Mouse (Mus musculus) liver, embryonic 11.5 days (tissue): ENCODE measurements around the gene Col4a1. TPM values are rescaled to one million over a fixed set of nuclear protein-coding genes. Genes with fewer than 3 reads are reported as not detected.

Experiments used
- ATAC-seq: fragments of 200-750 bp; cut with Nextera tagmentation; replicated peaks from 2 replicates; pipeline ENCODE4 v1.8.0; 2017; ENCODE audit warnings: moderate number of reproducible peaks, mild to moderate bottlenecking, moderate TSS enrichment, moderate library complexity; ENCODE audit not compliant: low FRiP score
- DNase-seq: peaks from one replicate; pipeline ENCODE4 v3.0.0-alpha.2; 2017; ENCODE audit warnings: low spot score
- H3K27ac ChIP-seq: fragments of 300-500 bp; sonication (generic); 2 replicates; pipeline ENCODE4 v1.5.1; 2014; ENCODE audit warnings: mild to moderate bottlenecking, low read depth, low read length, control low read depth
- H3K27me3 ChIP-seq: fragments of 300-500 bp; sonication (generic); replicated peaks from 2 replicates; pipeline ENCODE4 v1.6.1; 2014; ENCODE audit warnings: low read length, mixed read lengths; ENCODE audit not compliant: control insufficient read depth, insufficient read depth
- H3K36me3 ChIP-seq: fragments of 300-500 bp; sonication (generic); 2 replicates; pipeline ENCODE4 v1.6.1; 2014; ENCODE audit warnings: mild to moderate bottlenecking, low read length, moderate library complexity, mixed read lengths; ENCODE audit not compliant: control insufficient read depth, insufficient read depth
- H3K4me1 ChIP-seq: fragments of 300-500 bp; sonication (generic); replicated peaks from 2 replicates; pipeline ENCODE4 v1.6.1; 2014; ENCODE audit warnings: low read length, mixed read lengths; ENCODE audit not compliant: control insufficient read depth, insufficient read depth
- H3K4me2 ChIP-seq: fragments of 300-500 bp; sonication (generic); 2 replicates; pipeline ENCODE4 v1.6.1; 2014; ENCODE audit warnings: mild to moderate bottlenecking, control low read depth, moderate library complexity
- H3K4me3 ChIP-seq: fragments of 300-500 bp; sonication (generic); 2 replicates; pipeline ENCODE4 v1.5.1; 2014; ENCODE audit warnings: low read depth, low read length, control low read depth
- H3K9ac ChIP-seq: fragments of 300-500 bp; sonication (generic); 2 replicates; pipeline ENCODE4 v1.6.1; 2014; ENCODE audit warnings: low read depth, low read length, control low read depth
- H3K9me3 ChIP-seq: fragments of 300-500 bp; sonication (generic); 2 replicates; pipeline ENCODE4 v1.6.1; 2016; ENCODE audit warnings: low read length, inconsistent platforms, mixed read lengths; ENCODE audit not compliant: control insufficient read depth
- WGBS: fragments of 180-500 bp; shearing (Covaris S2); extraction: QIAGEN DNeasy Blood & Tissue Kit; methylation state at CpG from one replicate; pipeline ENCODE4 v1.1.7; 2014; 5-methylcytosine and 5-hydroxymethylcytosine counted together
- polyA plus RNA-seq: library from polyadenylated mRNA; unstranded; fragments of >200 nt; fragmentation: Nextera tagmentation; extraction: Ambion mirVana; gene quantifications from 2 replicates; pipeline ENCODE4 v1.2.1, GENCODE M21; 2014

Gene Col4a1
- polyA plus RNA-seq, 1 experiment from 2014 or later: 40.8 TPM

- 0 out of 2 replicates have a peak, but pooled peaks cover 2% of the 10 kb centered on the region for H3K4me1 ChIP-seq
- no peak for DNase-seq
- H3K9me3 ChIP-seq: no peaks in the 10 kb centered on the region
- no peak overlapping the region for H3K9ac ChIP-seq
- no peaks in the 10 kb centered on the region for H3K36me3 ChIP-seq
- no peak overlapping the region for H3K4me2 ChIP-seq
- WGBS: 87% methylated on average over 6 of the region's 6 CpGs
- no peak overlapping the region for H3K4me3 ChIP-seq
- H3K27me3 ChIP-seq: no peaks in the 10 kb centered on the region
- H3K27ac ChIP-seq: no peak overlapping the region
- no peak for ATAC-seq
These were observed 38.7 kb upstream of the Col4a1 start for GRCm38 (mm10) chr8:11351355-11351754.

GRCm38 (mm10) chr8:11348622-11349021 is 36.0 kb upstream of the Col4a1 start:
- DNase-seq (no peak), ATAC-seq (no peak)
- no peak overlapping the region for H3K27ac ChIP-seq
- no peaks in the 10 kb centered on the region for H3K9me3 ChIP-seq
- no peaks in the 10 kb centered on the region for H3K36me3 ChIP-seq
- no peak overlapping the region for H3K4me3 ChIP-seq
- 74% methylated on average over 11 of the region's 11 CpGs for WGBS
- H3K9ac ChIP-seq: no peak overlapping the region
- H3K27me3 ChIP-seq: no peaks in the 10 kb centered on the region
- H3K4me1 ChIP-seq: 0 out of 2 replicates have a peak, but pooled peaks cover 2% of the 10 kb centered on the region
- no peak overlapping the region for H3K4me2 ChIP-seq

- H3K4me2 ChIP-seq: no peak overlapping the region
- 0 out of 2 replicates have a peak, but pooled peaks cover 2% of the 10 kb centered on the region for H3K4me1 ChIP-seq
- ATAC-seq: no peak
- DNase-seq: no peak
- H3K27ac ChIP-seq: no peak overlapping the region
- no peaks in the 10 kb centered on the region for H3K36me3 ChIP-seq
- H3K27me3 ChIP-seq: no peaks in the 10 kb centered on the region
- 79% methylated on average over 9 of the region's 9 CpGs for WGBS
- H3K4me3 ChIP-seq: no peak overlapping the region
- no peaks in the 10 kb centered on the region for H3K9me3 ChIP-seq
- H3K9ac ChIP-seq: no peak overlapping the region
These were observed 35.1 kb upstream of the Col4a1 start for GRCm38 (mm10) chr8:11347699-11348098.

GRCm38 (mm10) chr8:11346225-11346624 is 33.6 kb upstream of the Col4a1 start:
- H3K4me3 ChIP-seq: no peak overlapping the region
- 0 out of 2 replicates have a peak, but pooled peaks cover 2% of the 10 kb centered on the region for H3K4me1 ChIP-seq
- no peak for ATAC-seq
- WGBS: 83% methylated on average over 10 of the region's 10 CpGs
- H3K27ac ChIP-seq: no peak overlapping the region
- no peaks in the 10 kb centered on the region for H3K9me3 ChIP-seq
- H3K4me2 ChIP-seq: no peak overlapping the region
- no peaks in the 10 kb centered on the region for H3K27me3 ChIP-seq
- H3K36me3 ChIP-seq: no peaks in the 10 kb centered on the region
- no peak for DNase-seq
- H3K9ac ChIP-seq: no peak overlapping the region

- no peaks in the 10 kb centered on the region for H3K9me3 ChIP-seq
- no peak overlapping the region for H3K27ac ChIP-seq
- no peak for ATAC-seq
- H3K4me2 ChIP-seq: no peak overlapping the region
- H3K9ac ChIP-seq: no peak overlapping the region
- no peak for DNase-seq
- WGBS: 83% methylated on average over 9 of the region's 9 CpGs
- no peaks in the 10 kb centered on the region for H3K27me3 ChIP-seq
- H3K4me3 ChIP-seq: no peak overlapping the region
- no peaks in the 10 kb centered on the region for H3K36me3 ChIP-seq
- 0 out of 2 replicates have a peak, but pooled peaks cover 2% of the 10 kb centered on the region for H3K4me1 ChIP-seq
These were observed 31.8 kb upstream of the Col4a1 start for GRCm38 (mm10) chr8:11344459-11344858.

- no peak overlapping the region for H3K9ac ChIP-seq
- H3K27me3 ChIP-seq: no peaks in the 10 kb centered on the region
- no peak overlapping the region for H3K4me2 ChIP-seq
- H3K4me1 ChIP-seq: no peaks in the 10 kb centered on the region
- no peaks in the 10 kb centered on the region for H3K9me3 ChIP-seq
- no peak for ATAC-seq
- DNase-seq: no peak
- no peak overlapping the region for H3K27ac ChIP-seq
- H3K4me3 ChIP-seq: no peak overlapping the region
- H3K36me3 ChIP-seq: no peaks in the 10 kb centered on the region
- WGBS: 38% methylated on average over 3 of the region's 3 CpGs
These were observed 28.5 kb upstream of the Col4a1 start for GRCm38 (mm10) chr8:11341111-11341566.

GRCm38 (mm10) chr8:11340310-11341110 is 27.9 kb upstream of the Col4a1 start:
- DNase-seq: no peak
- no peak overlapping the region for H3K27ac ChIP-seq
- H3K4me2 ChIP-seq: no peak overlapping the region
- WGBS: 50% methylated on average over 12 of the region's 12 CpGs
- no peak overlapping the region for H3K9ac ChIP-seq
- H3K4me1 ChIP-seq: no peaks in the 10 kb centered on the region
- H3K27me3 ChIP-seq: no peaks in the 10 kb centered on the region
- no peaks in the 10 kb centered on the region for H3K36me3 ChIP-seq
- H3K4me3 ChIP-seq: no peak overlapping the region
- H3K9me3 ChIP-seq: no peaks in the 10 kb centered on the region
- no peak; the same call in 1 of the 2 replicates for ATAC-seq

- no peaks in the 10 kb centered on the region for H3K36me3 ChIP-seq
These were observed 25.9 kb upstream of the Col4a1 start for GRCm38 (mm10) chr8:11338507-11338906.

GRCm38 (mm10) chr8:11337642-11338041 is 25.0 kb upstream of the Col4a1 start:
- WGBS: 81% methylated on average over 10 of the region's 10 CpGs
- no peak for ATAC-seq
- Histone ChIP-seq H3K4me2 (no peak overlapping the region), H3K9ac (no peak overlapping the region), H3K36me3 (no peaks in the 10 kb centered on the region), H3K27ac (no peak overlapping the region), H3K4me1 (no peaks in the 10 kb centered on the region; the same call in 1 of the 2 replicates), H3K4me3 (no peak overlapping the region), H3K27me3 (no peaks in the 10 kb centered on the region), H3K9me3 (no peaks in the 10 kb centered on the region)
- DNase-seq: no peak

More at GRCm38 (mm10) chr8:11338507-11338906, 25.9 kb upstream of the Col4a1 start:
- Histone ChIP-seq H3K9me3 (no peaks in the 10 kb centered on the region), H3K9ac (no peak overlapping the region), H3K4me1 (no peaks in the 10 kb centered on the region; the same call in 1 of the 2 replicates), H3K4me2 (no peak overlapping the region), H3K27me3 (no peaks in the 10 kb centered on the region), H3K4me3 (no peak overlapping the region), H3K27ac (no peak overlapping the region)
- ATAC-seq (no peak), DNase-seq (no peak)
- 85% methylated on average over 9 of the region's 9 CpGs for WGBS
